Mouse (Mus musculus) C2C12 (cell line): ENCODE data around the gene Esam. TPM values are rescaled to one million over a fixed set of nuclear protein-coding genes. Genes with fewer than 3 reads are reported as not detected.

Experiments
- H3K27me3 ChIP-seq: one replicate; pipeline ENCODE4 v1.6.1; 2011; ENCODE audit not compliant: control insufficient read depth, insufficient read depth, insufficient read length
- H3K36me3 ChIP-seq: one replicate; pipeline ENCODE4 v1.6.1; 2011; ENCODE audit not compliant: control insufficient read depth, insufficient read depth
- H3K4me3 ChIP-seq: one replicate; pipeline ENCODE4 v1.5.1; 2011; ENCODE audit warnings: mild to moderate bottlenecking, control low read depth; ENCODE audit not compliant: poor library complexity, insufficient read depth, severe bottlenecking
- H3K79me2 ChIP-seq: one replicate; pipeline ENCODE4 v1.6.1; 2011; ENCODE audit not compliant: control insufficient read depth, insufficient read depth
- H3K79me3 ChIP-seq: one replicate; pipeline ENCODE4 v1.6.1; 2011; ENCODE audit warnings: low read depth, control low read depth
- H3ac ChIP-seq: one replicate; pipeline ENCODE3; 2011; ENCODE audit warnings: low read depth; ENCODE audit not compliant: control insufficient read depth, insufficient read length
- CEBPB ChIP-seq: IDR thresholded peaks from one replicate; pipeline ENCODE4 v1.6.1; 2011; ENCODE audit warnings: low read depth, mild to moderate bottlenecking, control low read depth, moderate library complexity
- CTCF ChIP-seq: IDR thresholded peaks from one replicate; pipeline ENCODE4 v1.5.1; 2011; ENCODE audit not compliant: control insufficient read depth, insufficient read depth, insufficient read length
- FOSL1 ChIP-seq: IDR thresholded peaks from one replicate; pipeline ENCODE4 v1.8.0; 2011; ENCODE audit warnings: mild to moderate bottlenecking, low read length; ENCODE audit not compliant: poor library complexity, insufficient read depth, severe bottlenecking
- MAX ChIP-seq: IDR thresholded peaks from one replicate; pipeline ENCODE4 v1.6.1; 2011; ENCODE audit warnings: mild to moderate bottlenecking, control low read depth
- MYOD1 ChIP-seq: IDR thresholded peaks from one replicate; pipeline ENCODE4 v1.6.1; 2011; ENCODE audit warnings: low read depth; ENCODE audit not compliant: control insufficient read depth, insufficient read length
- MYOG ChIP-seq: IDR thresholded peaks from one replicate; pipeline ENCODE4 v1.6.1; 2011; ENCODE audit not compliant: control insufficient read depth, insufficient read length; ENCODE audit errors: extremely low read depth
- USF1 ChIP-seq: IDR thresholded peaks from one replicate; pipeline ENCODE4 v1.6.1; 2011; ENCODE audit warnings: low read depth, mild to moderate bottlenecking, control low read depth, moderate library complexity
- long read RNA-seq, 2 experiments: library from polyadenylated mRNA; unstranded; transcript quantifications; one replicate each; pipeline ENCODE4 v2.0.0; 2019 to 2020
- polyA plus RNA-seq: library from polyadenylated mRNA; unstranded; fragments of >200 nt; fragmentation: generic; extraction: Trizol; gene quantifications from one replicate; pipeline ENCODE4 v1.2.1, GENCODE M21; 2012; ENCODE audit warnings: missing spikeins

The Esam gene
- 0.06 TPM for polyA plus RNA-seq
- long read RNA-seq, experiment 1, result 0 reads
- long read RNA-seq, experiment 2, result 0 reads

GRCm38 (mm10) chr9:37527396-37528224 is at the start of gene Esam:
Esam (plus strand) TSS chr9:37528078.
- Histone ChIP-seq H3K4me3 (no peak within 1 kb of the TSS), H3K27me3 (no peaks in the 10 kb centered on the region), H3K79me2 (no peaks in the 10 kb centered on the region), H3K36me3 (peaks cover 18% of the 10 kb centered on the region), H3K79me3 (no peaks in the 10 kb centered on the region), H3ac (no peak within 1 kb of the TSS)
- TF ChIP-seq FOSL1, result no peak
- no peak for TF ChIP-seq CEBPB
- no peak for TF ChIP-seq MYOD1
- no peak for TF ChIP-seq USF1
- no peak for TF ChIP-seq CTCF
- TF ChIP-seq MAX, result no peak
- TF ChIP-seq MYOG, result no peak

GRCm38 (mm10) chr9:37485146-37485545 is 42.7 kb upstream of the Esam start:
- H3ac ChIP-seq, result no peak overlapping the region
- H3K4me3 ChIP-seq, result no peak overlapping the region
- peaks cover 6% of the 10 kb centered on the region for H3K79me3 ChIP-seq
- TF ChIP-seq CTCF, result no peak
- no peak for TF ChIP-seq MYOD1
- H3K79me2 ChIP-seq, result peaks cover 9% of the 10 kb centered on the region
- no peaks in the 10 kb centered on the region for H3K36me3 ChIP-seq
- peaks cover 3% of the 10 kb centered on the region for H3K27me3 ChIP-seq

GRCm38 (mm10) chr9:37488041-37488440 is 39.8 kb upstream of the Esam start:
- H3K27me3 ChIP-seq, result no peaks in the 10 kb centered on the region
- TF ChIP-seq MYOG (no peak), FOSL1 (no peak), MAX (no peak), CEBPB (no peak)

GRCm38 (mm10) chr9:37488611-37489396 is 39.1 kb upstream of the Esam start, which contains the start of gene Msantd2:
Msantd2 (plus strand) TSS chr9:37489319.
- no peaks in the 10 kb centered on the region for H3K27me3 ChIP-seq
- H3K4me3 ChIP-seq, result peak within 1 kb of the TSS; percentile 75
- H3ac ChIP-seq, result peak within 1 kb of the TSS; percentile 81
- TF ChIP-seq MYOD1 (no peak), FOSL1 (no peak), MAX (peak; percentile 42), USF1 (peak; percentile 64), CEBPB (no peak), MYOG (no peak), CTCF (no peak)
- peaks cover 46% of the 10 kb centered on the region for H3K79me2 ChIP-seq
- peaks cover 34% of the 10 kb centered on the region for H3K79me3 ChIP-seq
- H3K36me3 ChIP-seq, result peaks cover 8% of the 10 kb centered on the region

More at GRCm38 (mm10) chr9:37488041-37488440, 39.8 kb upstream of the Esam start:
- Histone ChIP-seq H3K4me3 (peak overlapping the region; percentile 75), H3K79me2 (peaks cover 38% of the 10 kb centered on the region), H3ac (no peak overlapping the region), H3K79me3 (peaks cover 30% of the 10 kb centered on the region), H3K36me3 (peaks cover 8% of the 10 kb centered on the region)

- H3K27me3 ChIP-seq, result no peaks in the 10 kb centered on the region
- peaks cover 42% of the 10 kb centered on the region for H3K79me3 ChIP-seq
- H3K79me2 ChIP-seq, result peaks cover 53% of the 10 kb centered on the region
- peak overlapping the region; percentile 75 for H3K4me3 ChIP-seq
- peaks cover 8% of the 10 kb centered on the region for H3K36me3 ChIP-seq
- peak overlapping the region; percentile 81 for H3ac ChIP-seq
- no peak for TF ChIP-seq MYOD1
- no peak for TF ChIP-seq FOSL1
- no peak for TF ChIP-seq CTCF
- TF ChIP-seq USF1, result no peak
- no peak for TF ChIP-seq MYOG
- no peak for TF ChIP-seq CEBPB
- TF ChIP-seq MAX, result no peak
These were observed 38.3 kb upstream of the Esam start for GRCm38 (mm10) chr9:37489446-37490120.
